Mouse (Mus musculus) fat pad, adult 2 months (tissue): Measurements from ENCODE around the gene Car5a.

Experiments
- DNase-seq: peaks from one replicate; pipeline ENCODE4 v3.0.0-alpha.2; 2011; ENCODE audit warnings: low read depth, low spot score; ENCODE audit errors: extremely low read depth

Gene Car5a

GRCm38 (mm10) chr8:121944831-121945230 is at the start of gene Car5a:
Car5a (minus strand) TSS chr8:121944904.
- no peak for DNase-seq

GRCm38 (mm10) chr8:121992911-121993310 is 48.2 kb upstream of the Car5a start:
- DNase-seq, result no peak

- DNase-seq, result no peak
These were observed 46.9 kb upstream of the Car5a start for GRCm38 (mm10) chr8:121991611-121992010.

GRCm38 (mm10) chr8:121990506-121991255 is 46.0 kb upstream of the Car5a start:
- DNase-seq, result no peak

GRCm38 (mm10) chr8:121987892-121988291 is 43.2 kb upstream of the Car5a start:
- no peak for DNase-seq

DNA sequence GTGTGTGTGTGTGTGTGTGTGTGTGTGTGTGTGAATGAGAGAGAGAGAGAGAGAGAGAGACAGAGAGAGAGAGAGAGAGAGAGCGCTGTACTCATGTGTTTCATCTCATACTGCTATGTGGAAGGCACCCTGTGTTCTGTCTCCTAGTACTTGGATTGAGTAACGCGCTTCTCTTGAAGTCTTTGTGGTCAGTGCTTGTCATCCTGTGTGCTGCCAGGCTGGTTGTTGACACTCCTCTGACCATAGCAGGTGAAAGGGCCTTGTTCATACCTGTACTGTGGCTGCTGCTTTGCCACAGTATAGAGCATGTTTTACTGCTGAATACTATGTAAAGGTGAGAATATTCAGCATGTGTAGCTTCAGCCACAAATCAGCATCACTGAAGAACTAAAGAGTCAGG is 41.0 kb upstream of the Car5a start:
- no peak for DNase-seq

DNA sequence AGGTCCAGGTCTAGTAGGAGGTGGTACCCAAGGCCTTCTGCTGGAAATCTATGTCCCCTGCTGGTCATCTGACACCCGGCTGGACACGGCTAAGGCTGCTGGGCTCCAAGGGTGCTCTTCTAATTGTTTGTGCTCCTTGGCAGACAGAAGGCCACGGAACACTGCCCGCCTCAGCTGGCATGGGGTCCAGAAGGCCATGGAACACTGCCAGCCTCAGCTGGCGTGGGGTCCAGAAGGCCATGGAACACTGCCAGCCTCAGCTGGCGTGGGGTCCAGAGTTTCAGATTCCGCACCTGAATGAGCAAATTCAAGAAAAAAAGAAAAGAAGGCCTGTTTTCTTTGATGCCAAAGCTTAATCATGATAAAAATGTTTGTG is 36.8 kb upstream of the Car5a start:
- no peak for DNase-seq

DNA sequence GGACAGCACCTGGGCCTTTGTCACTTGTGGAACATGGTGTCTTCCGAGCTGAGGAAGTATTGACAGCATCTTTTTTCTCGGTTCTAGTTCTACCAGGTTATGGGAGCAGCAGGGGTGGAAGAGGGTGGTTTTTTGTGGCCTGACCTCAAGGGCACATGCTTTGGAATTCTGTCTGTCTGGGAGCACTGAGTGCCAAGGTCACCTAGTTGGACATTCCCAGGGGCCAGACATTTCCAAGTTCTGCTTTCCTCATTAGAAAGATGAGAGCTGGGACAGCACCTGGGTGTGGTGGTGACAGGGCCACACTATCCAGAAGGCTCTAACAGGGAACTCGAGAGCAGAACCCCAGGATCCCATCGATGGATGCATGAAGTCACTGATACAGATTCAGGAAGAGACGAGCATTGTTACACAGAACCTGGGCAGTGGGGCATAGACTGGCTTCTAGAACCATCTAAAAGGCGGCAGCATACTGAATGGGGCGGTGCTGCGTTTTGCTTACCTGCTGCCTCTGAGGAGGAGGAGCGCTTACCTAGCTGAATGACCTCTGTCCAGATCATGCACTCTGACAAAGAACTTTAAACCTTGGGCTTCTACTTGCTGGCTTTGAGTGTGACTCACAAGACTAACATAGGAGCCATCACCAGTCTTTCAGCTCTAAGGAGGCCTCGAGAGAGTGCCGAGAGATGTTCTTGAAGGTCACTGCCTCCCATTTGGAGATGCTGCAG is 36.3 kb upstream of the Car5a start:
- no peak for DNase-seq

DNA sequence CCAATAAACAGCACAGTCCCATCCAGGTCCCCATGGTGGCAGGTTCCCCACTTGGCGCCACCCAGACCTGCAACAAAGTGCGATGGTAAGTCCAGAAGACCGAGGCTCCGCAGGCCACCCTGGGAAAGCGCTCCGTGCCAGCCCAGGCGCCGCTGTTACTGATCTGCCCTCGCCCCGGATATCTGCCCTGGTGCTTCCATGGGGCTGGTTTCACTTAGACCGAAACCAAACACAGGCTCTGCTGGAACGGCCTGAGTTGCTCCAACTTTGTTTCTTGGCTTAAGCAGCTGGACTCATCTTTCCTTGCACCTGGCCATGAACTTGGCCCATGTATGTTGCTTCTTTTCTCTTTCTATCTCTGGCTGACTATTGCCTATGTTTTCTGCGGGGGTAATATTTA is 34.0 kb upstream of the Car5a start:
- no peak for DNase-seq

DNA sequence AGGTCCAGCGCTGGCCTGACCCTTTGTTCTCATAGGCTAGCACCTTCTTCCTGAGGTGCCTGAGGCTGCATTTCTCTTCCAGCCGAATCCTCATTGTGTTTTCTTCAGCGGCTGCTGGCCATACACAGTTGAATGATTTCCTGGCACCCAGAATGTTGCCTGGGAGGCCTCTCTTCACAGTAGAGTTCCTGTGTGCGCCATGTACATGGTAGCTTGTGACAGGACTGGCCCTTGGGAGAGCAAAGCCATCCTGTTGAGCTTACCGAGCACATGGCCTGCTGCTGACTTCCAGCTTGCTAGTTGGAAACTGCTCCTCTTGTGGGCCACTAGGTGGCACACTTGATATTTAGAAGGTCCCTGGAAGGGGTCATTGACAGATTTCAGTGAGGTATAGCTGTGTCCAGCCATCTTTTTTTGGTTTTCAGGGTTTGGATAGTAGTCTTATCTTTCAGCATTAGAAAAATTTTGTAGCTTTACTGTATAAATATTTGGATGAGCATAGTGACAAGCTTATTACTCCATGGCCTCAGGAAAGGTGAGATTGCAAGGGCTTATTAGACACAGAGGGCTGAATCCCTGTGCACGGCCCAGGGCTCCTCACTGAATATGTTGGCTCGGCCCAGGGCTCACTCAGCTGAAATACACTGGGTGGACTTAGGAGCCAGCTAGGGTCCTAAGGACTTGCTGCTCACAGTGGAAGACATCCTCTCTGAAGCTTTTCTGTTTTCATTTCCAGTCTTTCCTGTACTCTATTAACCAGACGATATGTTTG is 33.3 kb upstream of the Car5a start:
- no peak for DNase-seq

- DNase-seq, result no peak
These were observed 29.2 kb upstream of the Car5a start for GRCm38 (mm10) chr8:121973906-121974305.

DNA sequence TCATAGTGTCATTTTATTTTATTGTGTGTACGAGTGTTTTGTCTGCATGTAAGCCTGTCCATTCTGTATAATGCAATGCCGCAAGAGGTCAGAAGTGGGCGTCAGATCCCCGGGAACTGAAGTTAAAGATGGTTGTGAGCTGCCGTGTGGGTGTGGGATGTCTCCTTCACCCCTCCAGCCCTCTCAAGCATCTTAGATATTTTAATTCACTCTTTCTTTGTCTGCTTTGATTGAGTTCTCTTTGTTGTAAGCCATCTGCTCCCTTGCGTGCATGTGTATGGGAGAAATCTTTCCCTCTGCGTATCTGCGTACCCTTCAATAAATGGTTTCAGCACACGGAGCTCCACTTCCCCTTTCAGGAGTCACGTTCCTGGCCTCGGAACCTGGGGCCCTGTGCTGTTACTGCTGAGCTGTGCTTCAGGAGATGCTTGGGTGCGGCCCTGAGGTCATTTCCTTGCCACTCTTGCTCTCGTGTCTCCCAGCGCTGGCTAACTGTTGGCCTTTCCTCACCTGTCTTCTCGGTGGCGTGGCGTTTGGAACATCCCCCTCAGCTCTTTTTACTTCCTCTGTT is 26.9 kb upstream of the Car5a start:
- DNase-seq, result no peak

DNA sequence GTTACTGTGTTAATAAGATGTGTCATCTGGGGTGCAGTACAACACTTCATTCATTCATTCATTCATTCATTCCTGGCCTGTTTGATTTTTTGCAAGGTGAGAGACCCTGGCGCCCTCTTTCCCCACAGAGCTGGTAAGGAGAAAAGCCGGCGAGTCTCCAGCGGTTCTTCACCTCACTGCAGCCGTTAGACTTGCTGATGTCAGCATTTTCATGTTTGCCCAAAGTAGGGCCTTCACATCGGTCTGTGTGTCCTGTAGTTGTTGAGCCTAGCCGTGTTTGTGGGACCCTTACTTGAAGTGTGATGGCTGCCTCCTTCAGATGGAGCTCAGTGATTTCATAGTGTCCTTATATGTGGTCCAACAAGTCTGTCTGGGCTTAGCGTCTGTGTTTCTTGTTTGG is 25.5 kb upstream of the Car5a start:
- DNase-seq, result no peak

DNA sequence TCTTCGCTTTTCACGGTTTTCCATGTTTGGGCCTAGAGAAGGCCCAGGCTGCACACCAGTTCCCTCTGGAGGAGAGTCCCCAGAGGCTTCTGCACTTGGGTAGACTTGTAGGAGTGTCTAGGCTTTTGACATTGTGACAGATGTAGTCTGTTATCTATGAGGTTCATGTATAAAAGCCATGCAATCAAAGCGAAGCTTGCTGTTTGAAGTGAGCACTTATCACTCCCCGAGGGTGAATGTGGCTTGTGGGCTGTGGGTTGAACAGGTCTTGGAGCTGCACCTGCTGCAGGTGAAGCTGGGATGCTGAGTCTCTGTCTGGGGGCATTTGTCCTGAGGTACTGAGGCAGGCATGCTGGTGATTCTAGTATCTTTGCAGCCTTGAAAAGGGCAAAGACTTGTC is 23.8 kb upstream of the Car5a start:
- DNase-seq, result no peak

GRCm38 (mm10) chr8:121967977-121968376 is 23.3 kb upstream of the Car5a start:
- DNase-seq, result no peak

- DNase-seq, result no peak
These were observed 22.2 kb upstream of the Car5a start for GRCm38 (mm10) chr8:121966714-121967448.

GRCm38 (mm10) chr8:121966110-121966509 is 21.4 kb upstream of the Car5a start:
- no peak for DNase-seq

GRCm38 (mm10) chr8:121964716-121965512 is 20.2 kb upstream of the Car5a start:
- DNase-seq, result no peak

- DNase-seq, result no peak
These were observed 18.2 kb upstream of the Car5a start for GRCm38 (mm10) chr8:121962892-121963291.

DNA sequence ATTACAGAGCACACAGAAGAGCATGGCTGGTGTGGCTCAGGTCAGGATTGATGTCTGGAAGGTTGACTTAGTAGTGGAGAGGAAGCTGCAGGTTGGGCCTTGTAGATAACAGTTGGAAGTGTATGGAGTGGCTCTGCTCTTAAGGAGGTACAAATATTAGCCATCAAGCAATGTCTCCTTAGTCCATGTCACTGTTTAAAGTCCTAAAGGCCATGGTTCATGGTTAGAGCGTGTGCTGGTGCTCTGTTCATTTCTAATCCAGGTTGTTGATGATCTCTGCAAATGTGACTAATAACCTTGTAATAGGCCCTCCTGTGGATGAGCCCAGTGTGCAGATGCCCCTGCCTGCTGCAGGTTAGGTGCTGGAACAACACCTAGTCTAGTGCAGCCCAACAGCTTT is 13.7 kb upstream of the Car5a start:
- DNase-seq, result no peak
